Mouse (Mus musculus) MEL (cell line): ENCODE measurements around the gene Misp. TPM values are rescaled to one million over a fixed set of nuclear protein-coding genes. Genes with fewer than 3 reads are reported as not detected.

Experiments
- DNase-seq: peaks from one replicate; pipeline ENCODE4 v3.0.0; 2011; ENCODE audit warnings: low read depth, low spot score
- H3K27ac ChIP-seq: 2 replicates; pipeline ENCODE4 v1.5.1; 2012; ENCODE audit warnings: low read depth, mild to moderate bottlenecking, control low read depth, low read length, moderate library complexity; ENCODE audit not compliant: control insufficient read depth
- H3K27me3 ChIP-seq, 2 experiments: fragments of 150-350 bp in 1 of 2; sonication (generic) in 1 of 2; 2 replicates each; pipeline ENCODE4 v1.6.1; 2012; ENCODE audit warnings: low read length in 2 of 2, mild to moderate bottlenecking in 2 of 2, improper control_type of control experiment in 1 of 2, moderate library complexity in 1 of 2; ENCODE audit not compliant: insufficient read depth in 2 of 2, control insufficient read depth in 1 of 2
- H3K36me3 ChIP-seq, 2 experiments: 2 replicates each; pipeline ENCODE4 v1.6.1; 2012 to 2014; ENCODE audit warnings: low read length in 2 of 2, improper control_type of control experiment in 1 of 2, inconsistent platforms in 1 of 2, mild to moderate bottlenecking in 1 of 2; ENCODE audit not compliant: insufficient read depth in 2 of 2, control insufficient read depth in 1 of 2
- H3K4me1 ChIP-seq, 2 experiments: fragments of 150-350 bp in 1 of 2; sonication (generic) in 1 of 2; 2 replicates each; pipeline ENCODE4 v1.6.1; 2012; ENCODE audit warnings: low read length in 2 of 2, improper control_type of control experiment in 1 of 2, mild to moderate bottlenecking in 1 of 2; ENCODE audit not compliant: insufficient read depth in 2 of 2, control insufficient read depth in 1 of 2
- H3K4me3 ChIP-seq, 2 experiments: fragments of 150-350 bp in 1 of 2; sonication (generic) in 1 of 2; 2 replicates each; pipeline ENCODE4 v1.5.1; 2012; ENCODE audit warnings: low read depth in 2 of 2, low read length in 2 of 2, mild to moderate bottlenecking in 2 of 2, moderate library complexity in 2 of 2, control low read depth in 1 of 2, improper control_type of control experiment in 1 of 2; ENCODE audit not compliant: control insufficient read depth in 1 of 2, insufficient read depth in 1 of 2
- H3K79me2 ChIP-seq: 2 replicates; pipeline ENCODE4 v1.6.1; 2012; ENCODE audit warnings: mild to moderate bottlenecking, low read length, moderate library complexity; ENCODE audit not compliant: control insufficient read depth, poor library complexity, insufficient read depth
- H3K9ac ChIP-seq: 2 replicates; pipeline ENCODE4 v1.6.1; 2012; ENCODE audit warnings: low read depth, mild to moderate bottlenecking, control low read depth, low read length, moderate library complexity; ENCODE audit not compliant: control insufficient read depth, poor library complexity, severe bottlenecking
- H3K9me3 ChIP-seq: fragments of 150-350 bp; sonication (generic); replicated peaks from 2 replicates; pipeline ENCODE4 v1.6.1; 2012; ENCODE audit warnings: mild to moderate bottlenecking, low read length, improper control_type of control experiment, moderate library complexity; ENCODE audit not compliant: insufficient read depth
- CTCF ChIP-seq, 3 experiments: IDR thresholded peaks in 2 of 3; conservative IDR thresholded peaks in 1 of 3; 2 replicates each; pipeline ENCODE4 v1.5.1; 2011 to 2012; ENCODE audit warnings: low read length in 3 of 3, low read depth in 2 of 3, mild to moderate bottlenecking in 2 of 3, improper control_type of control experiment in 1 of 3, inconsistent platforms in 1 of 3, mixed read lengths in 1 of 3, moderate library complexity in 1 of 3; ENCODE audit not compliant: control insufficient read depth in 1 of 3, insufficient read depth in 1 of 3, poor library complexity in 1 of 3, severe bottlenecking in 1 of 3
- E2F4 ChIP-seq: IDR thresholded peaks from 2 replicates; pipeline ENCODE4 v1.6.1; 2011; ENCODE audit warnings: low read depth, low read length, improper control_type of control experiment, borderline replicate concordance
- EP300 ChIP-seq, 2 experiments: IDR thresholded peaks; 2 replicates each; pipeline ENCODE4 v1.6.1; 2011; ENCODE audit warnings: improper control_type of control experiment in 2 of 2, low read length in 2 of 2, low read depth in 1 of 2, mild to moderate bottlenecking in 1 of 2
- HCFC1 ChIP-seq: IDR thresholded peaks from 2 replicates; pipeline ENCODE4 v1.6.1; 2012; ENCODE audit warnings: low read depth, mild to moderate bottlenecking, inconsistent platforms, low read length, improper control_type of control experiment, moderate library complexity
- KAT2A ChIP-seq: conservative IDR thresholded peaks from 2 replicates; pipeline ENCODE4 v1.6.1; 2012; ENCODE audit warnings: low read depth, low read length, improper control_type of control experiment, inconsistent platforms
- MAX ChIP-seq: IDR thresholded peaks from 2 replicates; pipeline ENCODE4 v1.6.1; 2011; ENCODE audit warnings: low read length, improper control_type of control experiment
- MXI1 ChIP-seq: IDR thresholded peaks from 2 replicates; pipeline ENCODE4 v1.6.1; 2011; ENCODE audit warnings: mild to moderate bottlenecking, low read depth, low read length, improper control_type of control experiment
- POLR2A ChIP-seq, 2 experiments: IDR thresholded peaks; 2 replicates each; pipeline ENCODE4 v1.6.1; 2011 to 2012; ENCODE audit warnings: low read length in 2 of 2, mild to moderate bottlenecking in 2 of 2, control low read depth in 1 of 2, improper control_type of control experiment in 1 of 2, low read depth in 1 of 2, moderate library complexity in 1 of 2; ENCODE audit not compliant: control insufficient read depth in 1 of 2, insufficient read depth in 1 of 2, poor library complexity in 1 of 2
- POLR2AphosphoS5 ChIP-seq: IDR thresholded peaks from 2 replicates; pipeline ENCODE4 v1.6.1; 2012; ENCODE audit warnings: low read depth, borderline replicate concordance, mild to moderate bottlenecking, inconsistent platforms, low read length, moderate library complexity, mixed read lengths
- RAD21 ChIP-seq: IDR thresholded peaks from 2 replicates; pipeline ENCODE4 v1.6.1; 2011; ENCODE audit warnings: mild to moderate bottlenecking, low read depth, low read length, improper control_type of control experiment
- RCOR1 ChIP-seq: IDR thresholded peaks from 2 replicates; pipeline ENCODE4 v1.6.1; 2012; ENCODE audit warnings: low read depth, mild to moderate bottlenecking, inconsistent platforms, low read length, improper control_type of control experiment
- SMC3 ChIP-seq: IDR thresholded peaks from 2 replicates; pipeline ENCODE4 v1.6.1; 2011; ENCODE audit warnings: low read depth, low read length, improper control_type of control experiment
- TAL1 ChIP-seq: IDR thresholded peaks from 2 replicates; pipeline ENCODE4 v1.6.1; 2012; ENCODE audit warnings: mild to moderate bottlenecking, inconsistent platforms, low read length, moderate library complexity, mixed read lengths
- TCF12 ChIP-seq: IDR thresholded peaks from 2 replicates; pipeline ENCODE4 v1.6.1; 2014; ENCODE audit warnings: low read depth, mild to moderate bottlenecking, inconsistent platforms, low read length, improper control_type of control experiment, moderate library complexity
- USF1 ChIP-seq: IDR thresholded peaks from 2 replicates; pipeline ENCODE4 v1.6.1; 2014; ENCODE audit warnings: low read depth, mild to moderate bottlenecking, inconsistent platforms, low read length, improper control_type of control experiment, moderate library complexity
- ZNF384 ChIP-seq: IDR thresholded peaks from 2 replicates; pipeline ENCODE4 v1.6.1; 2012; ENCODE audit warnings: low read depth, mild to moderate bottlenecking, inconsistent platforms, low read length, improper control_type of control experiment
- polyA plus RNA-seq, 2 experiments: library from polyadenylated mRNA; stranded (reverse) in 1 of 2; unstranded in 1 of 2; fragments of >175 nt in 1 of 2; fragments of >200 nt in 1 of 2; gene quantifications; 2 replicates each; pipeline versions ENCODE4 v1.2.1 to v1.2.4; 2012; ENCODE audit warnings: low replicate concordance in 2 of 2, low read depth in 1 of 2; ENCODE audit not compliant: insufficient read length in 2 of 2, insufficient read depth in 1 of 2, missing spikeins in 1 of 2
- total RNA-seq: library from RNA; depleted of rRNA; stranded (reverse); fragments of 300-350 nt; gene quantifications from 2 replicates; pipeline ENCODE4 v1.2.3, GENCODE M21; 2012; rRNA removed

Misp gene
- total and polyA plus RNA-seq, 3 experiments = not detected

- TF ChIP-seq KAT2A = no peak
- TF ChIP-seq ZNF384 = no peak
- no peak for TF ChIP-seq RAD21
- TF ChIP-seq HCFC1 = no peak
- no peak for TF ChIP-seq E2F4
- TF ChIP-seq RCOR1 = no peak
- TF ChIP-seq TCF12 = no peak
- TF ChIP-seq CTCF (IDR thresholded peaks at IDR 0.05 in 2 of 3, conservative IDR thresholded peaks at IDR 0.05 in 1 of 3; ENCODE audit: control insufficient read depth in 1 of 3, insufficient read depth in 1 of 3, low read depth in 2 of 3, low read length in 3 of 3, poor library complexity in 1 of 3, severe bottlenecking in 1 of 3) = no peak
- no peak for TF ChIP-seq EP300 (IDR thresholded peaks at IDR 0.05; ENCODE audit: low read depth in 1 of 2, low read length in 2 of 2)
- no peak for TF ChIP-seq MXI1
- no peak for TF ChIP-seq POLR2A (IDR thresholded peaks at IDR 0.05; ENCODE audit: control insufficient read depth in 1 of 2, insufficient read depth in 1 of 2, low read depth in 1 of 2, low read length in 2 of 2, poor library complexity in 1 of 2)
- TF ChIP-seq POLR2AphosphoS5 = no peak
- TF ChIP-seq USF1 = no peak
- no peak for TF ChIP-seq TAL1
- TF ChIP-seq SMC3 = no peak
- no peak for TF ChIP-seq MAX
- no peak overlapping the region for H3K9ac ChIP-seq
- no peaks in the 10 kb centered on the region for H3K79me2 ChIP-seq
- DNase-seq = no peak
- no peaks in the 10 kb centered on the region for H3K9me3 ChIP-seq
- H3K4me3 ChIP-seq = no peak overlapping the region
- peaks cover 12 to 46% of the 10 kb centered on the region in 2 experiments; a peak in 3 of 4 replicates for H3K4me1 ChIP-seq
- no peak overlapping the region for H3K27ac ChIP-seq
- no peaks in the 10 kb centered on the region for H3K27me3 ChIP-seq
- H3K36me3 ChIP-seq = peaks cover 0 to 19% of the 10 kb centered on the region in 2 experiments; a peak in 2 of 4 replicates
These were observed 58.7 kb downstream of the Misp start for GRCm38 (mm10) chr10:79879527-79879926.

Other genes with a start within 250 kb of the Misp start
Only the 30 nearest of the 34 such genes appear.
- gene Shc2, start 183.1 kb upstream of the Misp start, total RNA-seq = not detected in 2 replicates
- gene Shc2, start 183.1 kb upstream of the Misp start, polyA plus RNA-seq = not detected
- not detected in 2 replicates for gene Odf3l2, start 175.3 kb upstream of the Misp start, total RNA-seq
- not detected for gene Odf3l2, start 175.3 kb upstream of the Misp start, polyA plus RNA-seq
- not detected in 2 replicates for gene Madcam1, start 156.4 kb upstream of the Misp start, total RNA-seq
- gene Madcam1, start 156.4 kb upstream of the Misp start, polyA plus RNA-seq = not detected
- gene Tpgs1, start 151.6 kb upstream of the Misp start, total RNA-seq = 17.7 and 23.5 TPM in 2 replicates
- 10 to 100 TPM in 1 of 2 experiments, not detected in 1; 48.0 TPM for gene Tpgs1, start 151.6 kb upstream of the Misp start, polyA plus RNA-seq
- gene Cdc34, start 138.8 kb upstream of the Misp start, total RNA-seq = 288 and 318 TPM in 2 replicates
- 100 to 1,000 TPM; 417 to 422 TPM for gene Cdc34, start 138.8 kb upstream of the Misp start, polyA plus RNA-seq
- 1.5 and 2.5 TPM in 2 replicates for gene Gzmm, start 132.0 kb upstream of the Misp start, total RNA-seq
- gene Gzmm, start 132.0 kb upstream of the Misp start, polyA plus RNA-seq = 1 to 10 TPM in 1 of 2 experiments, not detected in 1; 2.3 TPM
- gene Bsg, start 116.5 kb upstream of the Misp start, total RNA-seq = 346 and 406 TPM in 2 replicates
- 100 to 1,000 TPM; 318 to 700 TPM for gene Bsg, start 116.5 kb upstream of the Misp start, polyA plus RNA-seq
- 0.42 and 0.59 TPM in 2 replicates for gene Hcn2, start 104.4 kb upstream of the Misp start, total RNA-seq
- gene Hcn2, start 104.4 kb upstream of the Misp start, polyA plus RNA-seq = 1 to 10 TPM in 1 of 2 experiments, not detected in 1; 1.6 TPM
- gene Polrmt, start 74.4 kb upstream of the Misp start, total RNA-seq = 35.7 and 36.7 TPM in 2 replicates
- 10 to 100 TPM in 1 of 2 experiments, not detected in 1; 66.9 TPM for gene Polrmt, start 74.4 kb upstream of the Misp start, polyA plus RNA-seq
- 0.15 and 0.33 TPM in 2 replicates for gene Fgf22, start 65.9 kb upstream of the Misp start, total RNA-seq
- gene Fgf22, start 65.9 kb upstream of the Misp start, polyA plus RNA-seq = under 1 TPM in 1 of 2 experiments, not detected in 1; 0.33 TPM
- 78.8 and 84.8 TPM in 2 replicates for gene Rnf126, start 54.0 kb upstream of the Misp start, total RNA-seq
- gene Rnf126, start 54.0 kb upstream of the Misp start, polyA plus RNA-seq = 100 to 1,000 TPM; 174 to 184 TPM
- 2.2 and 4.3 TPM in 2 replicates for gene Fstl3, start 43.7 kb upstream of the Misp start, total RNA-seq
- gene Fstl3, start 43.7 kb upstream of the Misp start, polyA plus RNA-seq = 1 to 10 TPM in 1 of 2 experiments, not detected in 1; 7.1 TPM
- 0.39 and 0.50 TPM in 2 replicates for gene Prss57, start 30.0 kb upstream of the Misp start, total RNA-seq
- gene Prss57, start 30.0 kb upstream of the Misp start, polyA plus RNA-seq = under 1 TPM in 1 of 2 experiments, not detected in 1; 0.70 TPM
- gene Palm, start 27.4 kb upstream of the Misp start, total RNA-seq = 4.8 TPM in 2 replicates
- gene Palm, start 27.4 kb upstream of the Misp start, polyA plus RNA-seq = 10 to 100 TPM in 1 of 2 experiments, not detected in 1; 15.5 TPM
- 301 and 316 TPM in 2 replicates for gene Ptbp1, start 33.4 kb downstream of the Misp start, total RNA-seq
- 100 to 1,000 TPM; 329 to 837 TPM for gene Ptbp1, start 33.4 kb downstream of the Misp start, polyA plus RNA-seq
- gene Prtn3, start 53.5 kb downstream of the Misp start, total RNA-seq = 9.1 and 11.2 TPM in 2 replicates
- 10 to 100 TPM in 1 of 2 experiments, not detected in 1; 31.5 TPM for gene Prtn3, start 53.5 kb downstream of the Misp start, polyA plus RNA-seq
- 0.56 and 0.85 TPM in 2 replicates for gene Plppr3, start 53.6 kb downstream of the Misp start, total RNA-seq
- gene Plppr3, start 53.6 kb downstream of the Misp start, polyA plus RNA-seq = 1 to 10 TPM in 1 of 2 experiments, not detected in 1; 6.2 TPM
- not detected in 2 replicates for gene Elane, start 65.3 kb downstream of the Misp start, total RNA-seq
- gene Elane, start 65.3 kb downstream of the Misp start, polyA plus RNA-seq = under 1 TPM in 1 of 2 experiments, not detected in 1; 0.07 TPM
- gene Cfd, start 69.9 kb downstream of the Misp start, total RNA-seq = not detected in 2 replicates
- under 1 TPM in 1 of 2 experiments, not detected in 1; 0.21 TPM for gene Cfd, start 69.9 kb downstream of the Misp start, polyA plus RNA-seq
- 16.6 and 17.3 TPM in 2 replicates for gene Med16, start 87.9 kb downstream of the Misp start, total RNA-seq
- gene Med16, start 87.9 kb downstream of the Misp start, polyA plus RNA-seq = 10 to 100 TPM in 1 of 2 experiments, not detected in 1; 41.2 TPM
- gene Gm26602, start 89.9 kb downstream of the Misp start, total RNA-seq = 5.2 and 10.2 TPM in 2 replicates
- gene Gm26602, start 89.9 kb downstream of the Misp start, polyA plus RNA-seq = 1 to 10 TPM in 1 of 2 experiments, not detected in 1; 4.5 TPM
- 9.1 and 10.8 TPM in 2 replicates for gene Kiss1r, start 96.0 kb downstream of the Misp start, total RNA-seq
- gene Kiss1r, start 96.0 kb downstream of the Misp start, polyA plus RNA-seq = 10 to 100 TPM in 1 of 2 experiments, not detected in 1; 23.5 TPM
- 22.7 and 29.1 TPM in 2 replicates for gene R3hdm4, start 100.2 kb downstream of the Misp start, total RNA-seq
- 100 to 1,000 TPM in 1 of 2 experiments, not detected in 1; 105 TPM for gene R3hdm4, start 100.2 kb downstream of the Misp start, polyA plus RNA-seq
- gene Arid3a, start 106.1 kb downstream of the Misp start, total RNA-seq = 11.8 and 12.5 TPM in 2 replicates
- 10 to 100 TPM in 1 of 2 experiments, not detected in 1; 17.2 TPM for gene Arid3a, start 106.1 kb downstream of the Misp start, polyA plus RNA-seq
- gene Wdr18, start 139.2 kb downstream of the Misp start, total RNA-seq = 94.5 and 107 TPM in 2 replicates
- 10 to 100 TPM in 1 of 2 experiments, not detected in 1; 89.5 TPM for gene Wdr18, start 139.2 kb downstream of the Misp start, polyA plus RNA-seq
- 0.16 and 0.42 TPM in 2 replicates for gene Grin3b, start 149.7 kb downstream of the Misp start, total RNA-seq
- gene Grin3b, start 149.7 kb downstream of the Misp start, polyA plus RNA-seq = 1 to 10 TPM in 1 of 2 experiments, not detected in 1; 1.1 TPM
- 58.2 and 62.0 TPM in 2 replicates for gene Tmem259, start 163.3 kb downstream of the Misp start, total RNA-seq
- 100 to 1,000 TPM in 1 of 2 experiments, not detected in 1; 150 TPM for gene Tmem259, start 163.3 kb downstream of the Misp start, polyA plus RNA-seq
- gene Cnn2, start 167.6 kb downstream of the Misp start, total RNA-seq = 8.7 and 9.1 TPM in 2 replicates
- 10 to 100 TPM in 1 of 2 experiments, not detected in 1; 25.3 TPM for gene Cnn2, start 167.6 kb downstream of the Misp start, polyA plus RNA-seq
- 7.4 and 7.7 TPM in 2 replicates for gene Abca7, start 175.5 kb downstream of the Misp start, total RNA-seq
- gene Abca7, start 175.5 kb downstream of the Misp start, polyA plus RNA-seq = 10 to 100 TPM in 1 of 2 experiments, not detected in 1; 16.8 TPM
- gene Arhgap45, start 195.7 kb downstream of the Misp start, total RNA-seq = 25.2 and 26.2 TPM in 2 replicates
- gene Arhgap45, start 195.7 kb downstream of the Misp start, polyA plus RNA-seq = 10 to 100 TPM in 1 of 2 experiments, not detected in 1; 53.6 TPM